ENCODE assay signal across 12 mouse cellular contexts in genomic region chr6:100525496-100525895, GRCm38 (mm10).
DNase-seq lines count a peak whose midpoint lies in the region; ATAC-seq lines count a peak whose summit lies in the region.
"Had no signal": no experiment of that assay in that cellular context is flagged by ENCODE, and none has a peak within 500 bp of the region (broad histone marks: within the 10 kb centered on the region; RNA-seq: fewer than 3 reads in every experiment).

No protein-coding gene starts in this region.

- 0 out of 2 replicates have a peak, but pooled peaks cover 3% of the 10 kb centered on the region for H3K27me3 ChIP-seq in liver, embryonic 11.5 days (replicated peaks; ENCODE audit: control insufficient read depth, insufficient read depth, low read length)
- H3K27me3 ChIP-seq in liver, embryonic 12.5 days (replicated peaks), result peaks cover 20% of the 10 kb centered on the region
- H3K27me3 ChIP-seq in neural tube, embryonic 12.5 days (replicated peaks), result no peaks in the 10 kb centered on the region
- H3K27me3 ChIP-seq: Patski had no signal

- WGBS in liver, embryonic 11.5 days, result 30% methylated on average over 3 of the region's 3 CpGs
- 38% methylated on average over 3 of the region's 3 CpGs for WGBS in liver, embryonic 12.5 days (ENCODE audit: insufficient replicate concordance)
- 7% methylated on average over 3 of the region's 3 CpGs for WGBS in neural tube, embryonic 12.5 days

- no peaks in the 10 kb centered on the region for H3K36me3 ChIP-seq in liver, embryonic 11.5 days (ENCODE audit: control insufficient read depth, insufficient read depth, low read length)
- H3K36me3 ChIP-seq in liver, embryonic 12.5 days, result no peaks in the 10 kb centered on the region
- H3K36me3 ChIP-seq in neural tube, embryonic 12.5 days, result no peaks in the 10 kb centered on the region

- H3K4me1 ChIP-seq in liver, embryonic 11.5 days (replicated peaks; ENCODE audit: control insufficient read depth, insufficient read depth, low read length), result peaks cover 5% of the 10 kb centered on the region; the same call in 1 of the 2 replicates
- H3K4me1 ChIP-seq in liver, embryonic 12.5 days, result peaks cover 9% of the 10 kb centered on the region; the same call in 1 of the 2 replicates
- H3K4me1 ChIP-seq in neural tube, embryonic 12.5 days, result peaks cover 21% of the 10 kb centered on the region

- no peak for DNase-seq in liver, embryonic 11.5 days (ENCODE audit: low spot score)
- peak; percentile 54 for DNase-seq in hindlimb bud, embryonic 11.5 days (ENCODE audit: extremely low spot score, low read depth, low spot score)
- DNase-seq in kidney, postnatal 14 days, result peak; percentile 61
- DNase-seq in adrenal gland, postnatal 14 days, result no peak
- no peak for DNase-seq in ovary, postnatal 14 days (ENCODE audit: low spot score)
- DNase-seq: adrenal gland, adult 8-10 months; layer of hippocampus, postnatal 36 days had no signal

- no peaks in the 10 kb centered on the region for H3K9me3 ChIP-seq in liver, embryonic 11.5 days (ENCODE audit: control insufficient read depth, low read length)
- no peaks in the 10 kb centered on the region for H3K9me3 ChIP-seq in liver, embryonic 12.5 days (replicated peaks)
- H3K9me3 ChIP-seq in neural tube, embryonic 12.5 days, result no peaks in the 10 kb centered on the region

- no peak for ATAC-seq in liver, embryonic 11.5 days (replicated peaks; ENCODE audit: low FRiP score)
- no peak for ATAC-seq in liver, embryonic 12.5 days
- ATAC-seq in neural tube, embryonic 12.5 days (ENCODE audit: low FRiP score, low read depth), result no peak; the same call in 1 of the 2 replicates
- no peak for ATAC-seq in CD4-positive, CD25-positive, alpha-beta regulatory T cell, adult 4 months
- ATAC-seq: Patski had no signal

- H3K27ac ChIP-seq in liver, embryonic 11.5 days (ENCODE audit: low read depth, low read length), result no peak overlapping the region
- H3K27ac ChIP-seq in liver, embryonic 12.5 days, result no peak overlapping the region
- no peak overlapping the region for H3K27ac ChIP-seq in neural tube, embryonic 12.5 days
- H3K27ac ChIP-seq: liver, embryonic 14.5 days had no signal

- H3K9ac ChIP-seq in liver, embryonic 11.5 days (ENCODE audit: low read depth, low read length), result no peak overlapping the region
- no peak overlapping the region for H3K9ac ChIP-seq in liver, embryonic 12.5 days
- H3K9ac ChIP-seq in neural tube, embryonic 12.5 days, result no peak overlapping the region
- H3K9ac ChIP-seq: liver, embryonic 14.5 days had no signal

- H3K4me3 ChIP-seq in liver, embryonic 11.5 days (ENCODE audit: low read depth, low read length), result no peak overlapping the region
- H3K4me3 ChIP-seq in liver, embryonic 12.5 days, result no peak overlapping the region
- H3K4me3 ChIP-seq in neural tube, embryonic 12.5 days, result no peak overlapping the region

- H3K4me2 ChIP-seq in liver, embryonic 11.5 days, result peak overlapping the region; percentile 25; the same call in 1 of the 2 replicates
- H3K4me2 ChIP-seq in liver, embryonic 12.5 days, result no peak overlapping the region
- peak overlapping the region; percentile 37 for H3K4me2 ChIP-seq in neural tube, embryonic 12.5 days (replicated peaks)

Comparison
In these comparisons a context has a peak if more than half of its experiments do, and no peak if none do; other contexts are left out.
1. DNase-seq: peak in hindlimb bud, embryonic 11.5 days (single experiment) and kidney, postnatal 14 days (single experiment); none in liver, embryonic 11.5 days (single experiment), adrenal gland, postnatal 14 days (single experiment) and ovary, postnatal 14 days (single experiment).